Mouse (Mus musculus): ENCODE measurements at regions not wholly inside any gene's neighbourhood (a gene's known extent, or its start where the extent isn't known, plus 50 kb on each side); places are given as distances from the start of the nearest gene placed in this dataset.
"Not testable (repeated sequence)": the region's sequence is repeated elsewhere in the genome, so short reads cannot be mapped to it uniquely, and the experiment has no call there.

DNA sequence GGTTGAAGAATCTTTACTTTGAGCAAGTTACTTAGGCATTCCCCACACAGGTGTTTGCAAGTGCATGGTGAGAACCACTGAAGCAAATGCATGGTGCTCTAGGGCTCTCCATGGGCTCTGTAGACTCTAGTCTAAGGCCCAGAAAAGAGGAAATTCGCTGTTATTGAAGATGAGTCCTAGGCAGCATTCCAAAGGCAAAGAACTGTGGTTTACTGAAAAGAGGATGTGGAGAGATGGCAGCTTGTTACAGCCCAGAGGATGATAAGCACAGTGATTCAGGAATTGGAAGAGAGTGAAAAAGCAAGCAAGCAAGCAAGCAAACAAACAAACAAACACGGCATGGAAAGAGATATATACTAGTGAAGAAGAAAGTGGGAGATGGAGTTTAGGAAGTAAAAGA, 221.6 kb downstream of the Kif20b start:
- no peaks in the 10 kb centered on the region for H3K27me3 ChIP-seq (replicated peaks; ENCODE audit: control insufficient read depth, insufficient read depth, low read length)
- ATAC-seq: no peak
- no peak overlapping the region for H3K4me3 ChIP-seq (ENCODE audit: low read length)
- no peaks in the 10 kb centered on the region for H3K36me3 ChIP-seq (ENCODE audit: control insufficient read depth, insufficient read depth, low read length)
- H3K9ac ChIP-seq (ENCODE audit: low read depth, low read length): no peak overlapping the region
- H3K4me1 ChIP-seq (ENCODE audit: control insufficient read depth, insufficient read depth, low read length): no peaks in the 10 kb centered on the region
- H3K4me2 ChIP-seq (ENCODE audit: low read depth, low read length): no peak overlapping the region
- no peaks in the 10 kb centered on the region for H3K9me3 ChIP-seq (ENCODE audit: control insufficient read depth, low read length)
- WGBS: 83% methylated on average over 2 of the region's 2 CpGs
- H3K27ac ChIP-seq (ENCODE audit: low read length): no peak overlapping the region

DNA sequence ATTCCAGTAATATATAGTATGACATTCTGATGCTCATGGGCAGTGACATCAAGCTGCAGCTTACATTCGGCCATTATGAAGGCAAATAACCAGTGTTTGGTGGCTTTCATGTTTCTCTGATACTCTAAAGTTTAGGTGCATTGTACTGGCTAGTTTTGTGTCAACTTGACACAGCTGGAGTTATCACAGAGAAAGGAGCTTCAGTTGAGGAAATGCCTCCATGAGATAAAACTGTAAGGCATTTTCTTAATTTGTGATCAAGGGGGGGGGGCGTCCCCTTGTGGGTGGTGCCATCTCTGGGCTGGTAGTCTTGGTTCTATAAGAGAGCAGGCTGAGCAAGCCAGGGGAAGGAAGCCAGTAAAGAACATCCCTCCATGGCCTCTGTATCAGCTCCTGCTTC, 227.3 kb downstream of the Kif20b start:
- H3K36me3 ChIP-seq (ENCODE audit: control insufficient read depth, insufficient read depth, low read length): not testable (repeated sequence)

DNA sequence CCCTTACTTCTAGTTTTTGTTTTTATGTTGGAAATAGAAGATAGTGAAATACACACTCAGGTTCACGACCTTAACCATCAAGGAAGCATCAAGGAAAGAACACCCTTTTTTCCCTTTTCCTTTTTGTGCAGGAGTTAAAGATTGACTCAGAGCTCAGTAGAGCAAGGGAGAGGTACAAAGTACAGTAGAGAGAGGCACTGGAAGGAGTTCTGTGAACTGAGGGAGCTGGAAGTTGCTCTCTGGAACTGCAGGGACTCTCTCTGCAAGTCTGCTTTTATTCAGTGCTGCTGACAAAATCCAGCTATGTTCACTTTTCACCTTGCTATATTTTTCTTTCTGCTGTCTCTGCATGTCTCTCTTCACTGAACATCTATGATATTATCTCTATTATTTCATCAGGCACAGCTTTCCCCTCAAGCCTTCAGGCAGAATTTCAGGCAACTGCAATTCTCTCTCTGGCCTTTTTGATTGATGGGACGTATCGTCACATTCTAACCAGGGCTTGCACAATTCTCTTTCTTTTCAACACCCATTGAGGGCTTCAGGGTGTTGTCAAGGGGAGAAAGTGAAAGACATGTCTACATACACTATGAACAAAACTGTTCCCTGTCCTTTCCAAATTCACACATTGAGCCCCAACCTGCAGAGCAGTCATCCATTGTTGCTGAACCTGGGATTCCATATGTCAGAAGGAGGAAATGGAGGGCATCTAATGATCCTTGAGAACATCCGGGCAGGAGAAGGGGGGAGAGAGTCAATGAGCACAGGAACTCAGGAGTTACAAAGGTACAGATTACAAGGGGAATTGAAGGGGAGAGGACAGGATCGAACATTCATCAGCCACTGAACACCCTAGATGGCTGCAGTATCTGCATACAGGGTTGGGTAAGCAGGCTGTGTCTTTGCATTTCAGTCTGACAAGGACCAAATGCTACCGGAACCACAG, 228.9 kb downstream of the Kif20b start:
- Histone ChIP-seq H3K27me3 (replicated peaks; ENCODE audit: control insufficient read depth, insufficient read depth, low read length) (no peaks in the 10 kb centered on the region), H3K9me3 (ENCODE audit: control insufficient read depth, low read length) (no peaks in the 10 kb centered on the region), H3K9ac (ENCODE audit: low read depth, low read length) (no peak overlapping the region), H3K4me1 (ENCODE audit: control insufficient read depth, insufficient read depth, low read length) (peaks cover 4% of the 10 kb centered on the region; the same call in 1 of the 2 replicates), H3K4me3 (ENCODE audit: low read length) (no peak overlapping the region), H3K36me3 (ENCODE audit: control insufficient read depth, insufficient read depth, low read length) (no peaks in the 10 kb centered on the region), H3K27ac (ENCODE audit: low read length) (peak overlapping the region; percentile 86), H3K4me2 (ENCODE audit: low read depth, low read length) (peak overlapping the region; percentile 25)
- ATAC-seq: peak; percentile 94
- 52% methylated on average over 6 of the region's 6 CpGs for WGBS

More for the DNA sequence above, 227.3 kb downstream of the Kif20b start:
- not testable (repeated sequence) for H3K9ac ChIP-seq (ENCODE audit: low read depth, low read length); H3K27me3 ChIP-seq (replicated peaks; ENCODE audit: control insufficient read depth, insufficient read depth, low read length); H3K4me3 ChIP-seq (ENCODE audit: low read length); H3K4me2 ChIP-seq (ENCODE audit: low read depth, low read length); H3K27ac ChIP-seq (ENCODE audit: low read length); H3K4me1 ChIP-seq (ENCODE audit: control insufficient read depth, insufficient read depth, low read length); H3K9me3 ChIP-seq (ENCODE audit: control insufficient read depth, low read length); ATAC-seq
- 65% methylated on average over 2 of the region's 2 CpGs for WGBS

DNA sequence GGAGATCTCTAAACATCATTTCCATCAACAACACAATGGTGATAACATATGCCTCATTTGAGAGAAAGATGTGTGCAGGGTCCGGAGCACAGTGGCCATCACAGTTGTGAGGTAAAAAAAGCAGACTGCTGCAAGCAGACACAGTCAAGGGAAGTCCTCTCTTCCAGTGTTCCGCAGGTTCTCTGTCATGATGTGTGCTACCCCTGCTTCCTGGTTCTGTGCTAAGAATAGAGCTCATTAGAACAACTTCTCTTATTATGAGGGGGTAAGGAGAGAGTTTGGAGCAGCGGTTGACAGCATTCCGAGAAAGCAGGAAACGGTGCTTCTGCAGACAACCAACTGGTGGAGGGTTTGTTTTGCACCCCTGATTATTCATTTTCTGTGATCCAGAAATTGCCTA, 229.7 kb downstream of the Kif20b start:
- Histone ChIP-seq H3K27me3 (replicated peaks; ENCODE audit: control insufficient read depth, insufficient read depth, low read length) (no peaks in the 10 kb centered on the region), H3K9ac (ENCODE audit: low read depth, low read length) (no peak overlapping the region), H3K4me2 (ENCODE audit: low read depth, low read length) (peak overlapping the region; percentile 25; the same call in 1 of the 2 replicates), H3K36me3 (ENCODE audit: control insufficient read depth, insufficient read depth, low read length) (no peaks in the 10 kb centered on the region), H3K4me3 (ENCODE audit: low read length) (no peak overlapping the region), H3K27ac (ENCODE audit: low read length) (peak overlapping the region; percentile 86), H3K4me1 (ENCODE audit: control insufficient read depth, insufficient read depth, low read length) (peaks cover 4% of the 10 kb centered on the region; the same call in 1 of the 2 replicates), H3K9me3 (ENCODE audit: control insufficient read depth, low read length) (no peaks in the 10 kb centered on the region)
- ATAC-seq: no peak
- WGBS: 77% methylated on average over 5 of the region's 5 CpGs

DNA sequence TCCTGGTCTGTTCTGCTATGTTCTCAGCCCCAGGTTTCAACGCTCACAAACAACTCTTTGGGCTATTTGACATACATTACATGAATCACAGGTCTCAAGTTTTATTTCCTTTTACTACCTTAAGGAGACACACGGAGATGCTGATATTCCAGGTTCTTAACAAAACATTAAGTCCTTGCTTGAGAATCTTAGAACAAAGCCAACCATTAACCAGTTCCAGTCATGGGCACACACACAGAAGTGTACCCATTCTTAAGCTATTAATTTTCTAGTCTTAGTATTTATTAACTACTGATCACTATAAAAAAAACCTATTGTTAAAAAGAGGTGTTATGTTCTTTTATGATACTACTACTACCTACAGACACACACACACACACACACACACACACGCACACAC, 235.7 kb downstream of the Kif20b start:
- H3K9me3 ChIP-seq (ENCODE audit: control insufficient read depth, low read length): no peaks in the 10 kb centered on the region
- no peak overlapping the region for H3K4me3 ChIP-seq (ENCODE audit: low read length)
- no peak overlapping the region for H3K9ac ChIP-seq (ENCODE audit: low read depth, low read length)
- WGBS: 87% methylated on average over 3 of the region's 3 CpGs
- no peak overlapping the region for H3K4me2 ChIP-seq (ENCODE audit: low read depth, low read length)
- no peaks in the 10 kb centered on the region for H3K27me3 ChIP-seq (replicated peaks; ENCODE audit: control insufficient read depth, insufficient read depth, low read length)
- ATAC-seq: no peak
- H3K4me1 ChIP-seq (ENCODE audit: control insufficient read depth, insufficient read depth, low read length): no peaks in the 10 kb centered on the region
- H3K36me3 ChIP-seq (ENCODE audit: control insufficient read depth, insufficient read depth, low read length): no peaks in the 10 kb centered on the region
- H3K27ac ChIP-seq (ENCODE audit: low read length): no peak overlapping the region

DNA sequence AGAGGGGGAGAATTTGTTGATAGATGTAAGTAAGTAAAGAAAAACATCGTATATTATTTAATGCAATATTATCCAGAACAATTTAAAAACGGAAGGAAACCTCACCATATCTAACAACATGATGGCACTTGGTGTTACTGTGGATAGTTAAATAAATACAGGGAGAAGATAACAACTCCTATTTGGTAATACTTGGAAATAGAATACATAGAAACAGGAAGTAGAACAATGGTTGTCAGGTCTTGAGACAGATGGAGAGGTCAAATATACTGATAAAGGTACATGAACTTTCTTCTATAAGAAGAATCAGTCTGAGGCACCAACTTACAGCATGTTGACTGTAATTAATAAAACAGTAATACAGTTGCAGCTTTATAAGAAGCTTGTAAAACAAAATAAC, 242.6 kb downstream of the Kif20b start:
- Histone ChIP-seq H3K4me1 (ENCODE audit: control insufficient read depth, insufficient read depth, low read length) (no peaks in the 10 kb centered on the region), H3K9ac (ENCODE audit: low read depth, low read length) (no peak overlapping the region), H3K4me3 (ENCODE audit: low read length) (no peak overlapping the region), H3K27ac (ENCODE audit: low read length) (no peak overlapping the region), H3K4me2 (ENCODE audit: low read depth, low read length) (no peak overlapping the region), H3K27me3 (replicated peaks; ENCODE audit: control insufficient read depth, insufficient read depth, low read length) (no peaks in the 10 kb centered on the region), H3K9me3 (ENCODE audit: control insufficient read depth, low read length) (no peaks in the 10 kb centered on the region), H3K36me3 (ENCODE audit: control insufficient read depth, insufficient read depth, low read length) (no peaks in the 10 kb centered on the region)
- no peak for ATAC-seq
- WGBS: 85% methylated on average over 2 of the region's 2 CpGs

DNA sequence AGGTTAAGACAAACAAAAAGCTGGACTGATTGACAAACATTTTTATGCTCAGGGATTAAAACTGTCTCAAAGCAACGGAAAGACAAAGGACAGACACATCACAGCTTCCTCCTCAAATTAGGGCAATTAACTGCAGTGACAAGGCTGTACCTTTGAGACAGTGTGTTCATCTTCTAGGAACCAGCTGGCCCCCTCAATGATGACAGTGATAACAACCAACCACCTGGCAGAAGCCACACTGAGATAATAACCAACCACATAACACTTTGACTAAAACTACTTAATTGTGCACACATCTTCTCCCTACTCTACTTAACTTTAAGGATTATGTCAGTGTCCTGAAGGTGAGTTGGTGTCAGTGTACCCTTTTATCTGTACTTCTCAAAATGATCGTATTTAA, 248.4 kb downstream of the Kif20b start:
- Histone ChIP-seq H3K36me3 (ENCODE audit: control insufficient read depth, insufficient read depth, low read length) (no peaks in the 10 kb centered on the region), H3K9me3 (ENCODE audit: control insufficient read depth, low read length) (no peaks in the 10 kb centered on the region), H3K27ac (ENCODE audit: low read length) (no peak overlapping the region), H3K9ac (ENCODE audit: low read depth, low read length) (no peak overlapping the region), H3K4me2 (ENCODE audit: low read depth, low read length) (no peak overlapping the region), H3K27me3 (replicated peaks; ENCODE audit: control insufficient read depth, insufficient read depth, low read length) (no peaks in the 10 kb centered on the region), H3K4me1 (ENCODE audit: control insufficient read depth, insufficient read depth, low read length) (no peaks in the 10 kb centered on the region), H3K4me3 (ENCODE audit: low read length) (no peak overlapping the region)
- ATAC-seq: no peak
- 74% methylated on average over 2 of the region's 2 CpGs for whole genome bisulfite sequencing

DNA sequence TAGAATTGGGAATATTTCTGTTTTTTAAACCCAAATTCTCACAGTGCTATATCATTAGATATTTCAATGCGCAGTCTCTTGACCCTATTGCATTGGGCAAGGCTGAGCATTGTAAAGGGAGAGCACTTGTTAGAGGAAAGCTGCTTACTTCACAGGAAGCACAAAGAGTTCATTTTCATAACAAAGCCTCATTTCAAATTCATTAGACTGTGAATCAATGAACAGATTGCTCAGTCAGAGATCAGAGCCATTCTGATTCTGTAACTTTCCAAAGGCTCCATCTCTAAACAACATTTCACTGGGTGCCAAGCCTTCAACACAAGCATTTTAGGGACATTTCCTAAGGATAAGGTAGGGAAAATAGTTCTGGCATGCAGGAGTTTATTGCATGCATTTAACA, 257.9 kb downstream of the Kif20b start:
- Histone ChIP-seq H3K9me3 (ENCODE audit: control insufficient read depth, low read length) (no peaks in the 10 kb centered on the region), H3K4me1 (ENCODE audit: control insufficient read depth, insufficient read depth, low read length) (no peaks in the 10 kb centered on the region), H3K4me2 (ENCODE audit: low read depth, low read length) (no peak overlapping the region), H3K4me3 (ENCODE audit: low read length) (no peak overlapping the region), H3K9ac (ENCODE audit: low read depth, low read length) (no peak overlapping the region), H3K27me3 (replicated peaks; ENCODE audit: control insufficient read depth, insufficient read depth, low read length) (no peaks in the 10 kb centered on the region), H3K27ac (ENCODE audit: low read length) (no peak overlapping the region), H3K36me3 (ENCODE audit: control insufficient read depth, insufficient read depth, low read length) (no peaks in the 10 kb centered on the region)
- no peak for ATAC-seq
- 94% methylated on average over 1 of the region's 1 CpGs for WGBS

DNA sequence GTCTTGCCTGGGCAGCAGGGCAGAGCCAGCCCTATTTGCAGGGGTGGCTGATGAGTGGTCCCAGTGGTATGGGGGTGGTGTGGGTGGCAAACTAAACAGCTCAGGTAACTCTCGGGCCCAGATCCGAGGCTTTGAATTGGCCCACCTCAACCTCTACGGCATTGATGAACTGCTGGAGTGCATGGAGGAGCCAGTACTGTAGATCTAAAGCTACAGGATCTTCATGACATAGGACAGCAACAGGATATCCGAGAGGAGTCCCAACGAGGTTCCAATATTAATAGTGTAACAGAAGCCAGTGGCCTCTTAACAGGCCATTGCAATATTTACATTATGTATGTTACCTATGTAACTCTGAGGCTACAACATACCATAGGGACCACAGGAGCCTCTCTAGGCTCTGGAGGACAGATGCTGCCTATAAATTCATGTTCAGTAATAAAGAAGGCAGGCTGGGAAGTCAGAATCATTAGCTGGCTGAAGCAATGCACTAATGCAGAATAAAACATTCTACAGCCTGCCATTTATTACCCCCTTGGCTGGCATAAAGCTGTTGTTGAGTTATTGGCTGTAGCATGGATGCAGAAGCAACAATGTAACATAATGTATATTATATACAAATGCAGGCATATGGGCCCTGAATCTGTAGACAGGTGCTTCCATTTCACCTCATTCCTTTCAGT, 283.5 kb downstream of the Kif20b start:
- no peak for ATAC-seq
- H3K27ac ChIP-seq (ENCODE audit: low read length): no peak overlapping the region
- H3K36me3 ChIP-seq (ENCODE audit: control insufficient read depth, insufficient read depth, low read length): no peaks in the 10 kb centered on the region
- no peaks in the 10 kb centered on the region for H3K9me3 ChIP-seq (ENCODE audit: control insufficient read depth, low read length)
- no peak overlapping the region for H3K4me2 ChIP-seq (ENCODE audit: low read depth, low read length)
- no peaks in the 10 kb centered on the region for H3K27me3 ChIP-seq (replicated peaks; ENCODE audit: control insufficient read depth, insufficient read depth, low read length)
- no peaks in the 10 kb centered on the region for H3K4me1 ChIP-seq (ENCODE audit: control insufficient read depth, insufficient read depth, low read length)
- WGBS: 79% methylated on average over 5 of the region's 5 CpGs
- H3K4me3 ChIP-seq (ENCODE audit: low read length): no peak overlapping the region
- no peak overlapping the region for H3K9ac ChIP-seq (ENCODE audit: low read depth, low read length)

All from intestine, embryonic 16.5 days (tissue).